Mouse (Mus musculus) brain, embryonic 14.5 days (tissue): Measurements from ENCODE around the gene Olfml2b.

ENCODE experiments used
- CTCF ChIP-seq: fragments of 200-500 bp; IDR thresholded peaks from 2 replicates; pipeline ENCODE4 v1.5.1; 2012; ENCODE audit warnings: inconsistent platforms, mild to moderate bottlenecking, moderate library complexity, borderline replicate concordance; ENCODE audit not compliant: insufficient read depth, insufficient read length; ENCODE audit errors: extremely low read depth
- POLR2A ChIP-seq: fragments of 200-500 bp; IDR thresholded peaks from 2 replicates; pipeline ENCODE4 v1.6.1; 2012; ENCODE audit warnings: mild to moderate bottlenecking, inconsistent platforms, borderline replicate concordance; ENCODE audit not compliant: poor library complexity, insufficient read depth, insufficient read length, severe bottlenecking; ENCODE audit errors: extremely low read depth

DNA sequence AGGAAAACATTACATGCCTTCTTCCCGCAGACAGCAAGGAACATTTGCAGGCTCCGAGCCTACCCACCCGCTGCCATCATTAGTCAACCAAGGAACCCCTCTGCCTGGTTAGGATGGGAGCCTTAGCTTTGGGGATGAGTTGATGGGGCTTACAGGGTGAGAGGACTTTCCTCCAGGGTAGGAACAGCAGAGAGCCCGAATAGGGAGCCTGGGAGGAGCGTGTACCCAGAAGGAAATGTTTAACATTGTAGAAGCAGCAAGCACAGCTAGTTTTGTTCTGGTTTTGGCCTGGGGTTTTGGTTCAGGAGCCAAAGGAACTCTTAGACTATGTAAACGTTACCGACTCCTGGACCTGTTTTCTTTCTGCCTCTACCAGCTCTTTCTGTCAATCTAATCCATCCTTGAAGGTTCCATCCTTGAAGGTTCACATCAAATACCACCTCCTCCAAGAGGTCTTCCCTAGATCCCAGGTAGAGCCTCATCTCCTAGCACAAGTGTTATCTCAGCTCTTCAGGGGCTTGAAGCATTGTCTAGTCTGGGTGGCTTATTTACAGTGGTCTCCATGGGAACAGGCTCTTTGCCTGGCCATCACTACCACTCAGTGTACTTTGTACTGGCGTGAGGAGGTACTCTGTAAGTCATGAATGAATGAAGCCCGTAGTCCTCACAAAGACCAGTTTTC is 2.4 kb downstream of the Olfml2b start:
- TF ChIP-seq CTCF (no peak), POLR2A (no peak)
